In genomic region chr15:79435191-79435671, GRCm38 (mm10) we compare ENCODE assay signal across 8 mouse cellular contexts. TPM values are rescaled to one million over a fixed set of nuclear protein-coding genes. Genes with fewer than 3 reads are reported as not detected.
A peak's percentile ranks its signal among the peaks of the same experiment; 100 is the strongest.
DNase-seq lines count a peak whose midpoint lies in the region; ATAC-seq lines count a peak whose summit lies in the region.

No protein-coding gene starts in this region.

- no peak overlapping the region for H3K9ac ChIP-seq in midbrain, embryonic 15.5 days
- no peak overlapping the region for H3K9ac ChIP-seq in liver, embryonic 15.5 days

- peaks cover 8% of the 10 kb centered on the region; the same call in 1 of the 2 replicates for H3K9me3 ChIP-seq in midbrain, embryonic 10.5 days (replicated peaks)
- H3K9me3 ChIP-seq in midbrain, embryonic 15.5 days: no peaks in the 10 kb centered on the region
- H3K9me3 ChIP-seq in liver, embryonic 15.5 days (replicated peaks): no peaks in the 10 kb centered on the region

- H3K4me3 ChIP-seq in midbrain, embryonic 10.5 days: peak overlapping the region; percentile 23; the same call in 1 of the 2 replicates
- no peak overlapping the region for H3K4me3 ChIP-seq in midbrain, embryonic 15.5 days
- no peak overlapping the region for H3K4me3 ChIP-seq in liver, embryonic 15.5 days (replicated peaks)

- no peak overlapping the region for H3K4me2 ChIP-seq in midbrain, embryonic 15.5 days
- H3K4me2 ChIP-seq in liver, embryonic 15.5 days: no peak overlapping the region

- peak; percentile 53 for DNase-seq in midbrain, embryonic 10.5 days (ENCODE audit: low spot score)
- DNase-seq in adrenal gland, postnatal 36 days: peak; percentile 82 to 87
- DNase-seq in heart, postnatal 36 days: peak; percentile 49 to 60
- DNase-seq in spleen, adult 18-20 months: no peak
- DNase-seq in urinary bladder, postnatal 25 days (ENCODE audit: low spot score): no peak
- no peak for DNase-seq in ovary, postnatal 36 days (ENCODE audit: low spot score)

- peaks cover 82% of the 10 kb centered on the region for H3K4me1 ChIP-seq in midbrain, embryonic 10.5 days
- H3K4me1 ChIP-seq in midbrain, embryonic 15.5 days: peaks cover 60% of the 10 kb centered on the region
- peaks cover 57% of the 10 kb centered on the region for H3K4me1 ChIP-seq in liver, embryonic 15.5 days (replicated peaks)

- 26% methylated on average over 7 of the region's 7 CpGs for WGBS in midbrain, embryonic 10.5 days
- 26% methylated on average over 7 of the region's 7 CpGs for WGBS in midbrain, embryonic 15.5 days
- WGBS in liver, embryonic 15.5 days (ENCODE audit: insufficient replicate concordance): 21% methylated on average over 7 of the region's 7 CpGs

- no peak for ATAC-seq in midbrain, embryonic 15.5 days (replicated peaks)
- no peak for ATAC-seq in liver, embryonic 15.5 days (ENCODE audit: insufficient read depth)

- no peaks in the 10 kb centered on the region for H3K27me3 ChIP-seq in midbrain, embryonic 10.5 days (ENCODE audit: low read depth, poor library complexity, severe bottlenecking)
- H3K27me3 ChIP-seq in midbrain, embryonic 15.5 days (replicated peaks): no peaks in the 10 kb centered on the region
- H3K27me3 ChIP-seq in liver, embryonic 15.5 days: 0 out of 2 replicates have a peak, but pooled peaks cover 3% of the 10 kb centered on the region

- H3K27ac ChIP-seq in midbrain, embryonic 10.5 days (replicated peaks): peak overlapping the region; percentile 76
- no peak overlapping the region for H3K27ac ChIP-seq in midbrain, embryonic 15.5 days
- 0 out of 2 replicates have a peak overlapping the region, but pooled peaks have one; percentile 19 for H3K27ac ChIP-seq in liver, embryonic 15.5 days (replicated peaks)

- H3K36me3 ChIP-seq in midbrain, embryonic 10.5 days: peaks cover 95% of the 10 kb centered on the region
- peaks cover 8% of the 10 kb centered on the region; the same call in 1 of the 2 replicates for H3K36me3 ChIP-seq in midbrain, embryonic 15.5 days (replicated peaks)
- peaks cover 3% of the 10 kb centered on the region; the same call in 1 of the 2 replicates for H3K36me3 ChIP-seq in liver, embryonic 15.5 days (replicated peaks)

- intact Hi-C loops in heart, postnatal 36 days (cut with DNase I): no loop called here

RNA-seq across cellular contexts. Expression of gene Csnk1e, which starts 20.1 kb away (rescaled TPM):
- polyA plus RNA-seq in midbrain, embryonic 10.5 days (2016; fragmentation: Nextera tagmentation; extraction: Ambion mirVana): 128 and 162 TPM in 2 replicates
- 284 and 297 TPM in 2 replicates for polyA plus RNA-seq in midbrain, embryonic 15.5 days (2015; fragmentation: Nextera tagmentation; extraction: Ambion mirVana)
- 10 to 100 TPM; 69.0 to 96.0 TPM for total RNA-seq in adrenal gland, postnatal 36 days (2021)
- total RNA-seq in heart, postnatal 36 days (2021): 10 to 100 TPM; 55.8 to 60.5 TPM
- 8.0 and 9.2 TPM in 2 replicates for polyA plus RNA-seq in liver, embryonic 15.5 days (2015; fragmentation: Nextera tagmentation; extraction: Ambion mirVana)

RNA-seq across cellular contexts. Expression of gene Tmem184b, which starts 31.9 kb away (rescaled TPM):
- polyA plus RNA-seq in midbrain, embryonic 10.5 days (2016; fragmentation: Nextera tagmentation; extraction: Ambion mirVana): 56.3 and 58.7 TPM in 2 replicates
- polyA plus RNA-seq in midbrain, embryonic 15.5 days (2015; fragmentation: Nextera tagmentation; extraction: Ambion mirVana): 47.9 and 54.9 TPM in 2 replicates
- total RNA-seq in adrenal gland, postnatal 36 days (2021): 10 to 100 TPM; 46.6 to 75.2 TPM
- total RNA-seq in heart, postnatal 36 days (2021): 10 to 100 TPM; 37.0 to 43.0 TPM
- polyA plus RNA-seq in liver, embryonic 15.5 days (2015; fragmentation: Nextera tagmentation; extraction: Ambion mirVana): 11.6 and 11.7 TPM in 2 replicates

Comparison
In these comparisons a context has a peak if more than half of its experiments do, and no peak if none do; other contexts are left out.
1. DNase-seq: peak in midbrain, embryonic 10.5 days (single experiment), adrenal gland, postnatal 36 days (2 of 2) and heart, postnatal 36 days (2 of 2); none in spleen, adult 18-20 months (0 of 2), urinary bladder, postnatal 25 days (single experiment) and ovary, postnatal 36 days (single experiment).
2. RNA of gene Csnk1e, which starts 20.1 kb away (polyA plus RNA-seq): 284 to 297 TPM in midbrain, embryonic 15.5 days and 128 to 162 TPM in midbrain, embryonic 10.5 days; 8.0 to 9.2 TPM in liver, embryonic 15.5 days; every median in the first group is over 10 times any median in the second.